Mouse (Mus musculus): ENCODE measurements around the gene Tle6. TPM values are rescaled to one million over a fixed set of nuclear protein-coding genes. Genes with fewer than 3 reads are reported as not detected.
A peak's percentile ranks its signal among the peaks of the same experiment; 100 is the strongest.

The Tle6 gene
- total RNA-seq, 1 experiment = 22.0 TPM

GRCm38 (mm10) chr10:81575208-81575631 lies 25.7 kb downstream of the Tle6 start:
- H3K9ac ChIP-seq (ENCODE audit: insufficient read depth, low read depth, low read length, poor library complexity, severe bottlenecking) = peak overlapping the region; percentile 32; the same call in 1 of the 2 replicates
- no peaks in the 10 kb centered on the region for H3K36me3 ChIP-seq (ENCODE audit: control insufficient read depth, insufficient read depth, low read length, poor library complexity, severe bottlenecking)
- DNase-seq (ENCODE audit: low read depth, low spot score) = no peak
- in situ Hi-C loops (cut with MboI; ENCODE audit: low sequenced_read_pairs in 2 of 2, unreplicated experiment in 2 of 2) = no loop called here
- TF ChIP-seq HCFC1 (IDR thresholded peaks at IDR 0.05; ENCODE audit: borderline replicate concordance, insufficient read depth, low read length) (no peak), MAFK (IDR thresholded peaks at IDR 0.05; ENCODE audit: insufficient read depth, low read depth, low read length) (no peak), ZC3H11A (IDR thresholded peaks at IDR 0.05; ENCODE audit: borderline replicate concordance, low read depth, low read length) (no peak), ZNF384 (IDR thresholded peaks at IDR 0.05; ENCODE audit: low read depth, low read length) (no peak)
- no peaks in the 10 kb centered on the region for H3K9me3 ChIP-seq (ENCODE audit: control insufficient read depth, insufficient read depth, low read depth, low read length)
- peaks cover 2 to 19% of the 10 kb centered on the region in 2 experiments; a peak in 2 of 4 replicates for H3K4me1 ChIP-seq (ENCODE audit: control insufficient read depth in 2 of 2, insufficient read depth in 2 of 2, low read length in 2 of 2, poor library complexity in 1 of 2)
- H3K4me3 ChIP-seq (ENCODE audit: insufficient read depth in 1 of 2, low read depth in 1 of 2, low read length in 2 of 2, poor library complexity in 1 of 2, severe bottlenecking in 1 of 2) = peak overlapping the region; percentile 52 to 55; a peak in 3 of 4 replicates
- no peak overlapping the region for H3K27ac ChIP-seq (ENCODE audit: insufficient read depth, low read depth, low read length, poor library complexity, severe bottlenecking)

- Histone ChIP-seq H3K4me1 (ENCODE audit: control insufficient read depth in 2 of 2, insufficient read depth in 2 of 2, low read length in 2 of 2, poor library complexity in 1 of 2) (peaks cover 2 to 20% of the 10 kb centered on the region in 2 experiments; a peak in 2 of 4 replicates), H3K9me3 (ENCODE audit: control insufficient read depth, insufficient read depth, low read depth, low read length) (no peaks in the 10 kb centered on the region), H3K27ac (ENCODE audit: insufficient read depth, low read depth, low read length, poor library complexity, severe bottlenecking) (no peak within 1 kb of the TSS), H3K36me3 (ENCODE audit: control insufficient read depth, insufficient read depth, low read length, poor library complexity, severe bottlenecking) (no peaks in the 10 kb centered on the region), H3K4me3 (ENCODE audit: insufficient read depth in 1 of 2, low read depth in 1 of 2, low read length in 2 of 2, poor library complexity in 1 of 2, severe bottlenecking in 1 of 2) (peak within 1 kb of the TSS; percentile 52 to 55; a peak in 3 of 4 replicates), H3K9ac (ENCODE audit: insufficient read depth, low read depth, low read length, poor library complexity, severe bottlenecking) (peak within 1 kb of the TSS; percentile 32; the same call in 1 of the 2 replicates)
- DNase-seq (ENCODE audit: low read depth, low spot score) = peak; percentile 52
- TF ChIP-seq CHD2 (IDR thresholded peaks at IDR 0.05; ENCODE audit: low read depth, low read length) (no peak), HCFC1 (IDR thresholded peaks at IDR 0.05; ENCODE audit: borderline replicate concordance, insufficient read depth, low read length) (no peak), ZNF384 (IDR thresholded peaks at IDR 0.05; ENCODE audit: low read depth, low read length) (no peak), ZC3H11A (IDR thresholded peaks at IDR 0.05; ENCODE audit: borderline replicate concordance, low read depth, low read length) (no peak), MAFK (IDR thresholded peaks at IDR 0.05; ENCODE audit: insufficient read depth, low read depth, low read length) (no peak)
- in situ Hi-C loops (cut with MboI; ENCODE audit: low sequenced_read_pairs in 2 of 2, unreplicated experiment in 2 of 2) = no loop called here
Observed at GRCm38 (mm10) chr10:81574081-81575056, 26.5 kb downstream of the Tle6 start, which contains the start of gene Tle2. Gene Tle2 (plus strand): TSS chr10:81574561.

- in situ Hi-C loops (cut with MboI; ENCODE audit: low sequenced_read_pairs in 2 of 2, unreplicated experiment in 2 of 2) = no loop called here
- no peak for DNase-seq (ENCODE audit: low read depth, low spot score)
- no peak overlapping the region for H3K27ac ChIP-seq (ENCODE audit: insufficient read depth, low read depth, low read length, poor library complexity, severe bottlenecking)
Observed at GRCm38 (mm10) chr10:81572975-81573374, 27.9 kb downstream of the Tle6 start.

GRCm38 (mm10) chr10:81572133-81572671 lies 28.7 kb downstream of the Tle6 start:
- TF ChIP-seq MAFK (IDR thresholded peaks at IDR 0.05; ENCODE audit: insufficient read depth, low read depth, low read length) (no peak), ZC3H11A (IDR thresholded peaks at IDR 0.05; ENCODE audit: borderline replicate concordance, low read depth, low read length) (no peak), ZNF384 (IDR thresholded peaks at IDR 0.05; ENCODE audit: low read depth, low read length) (no peak), CHD2 (IDR thresholded peaks at IDR 0.05; ENCODE audit: low read depth, low read length) (no peak), HCFC1 (IDR thresholded peaks at IDR 0.05; ENCODE audit: borderline replicate concordance, insufficient read depth, low read length) (no peak)
- H3K27ac ChIP-seq (ENCODE audit: insufficient read depth, low read depth, low read length, poor library complexity, severe bottlenecking) = no peak overlapping the region
- H3K36me3 ChIP-seq (ENCODE audit: control insufficient read depth, insufficient read depth, low read length, poor library complexity, severe bottlenecking) = no peaks in the 10 kb centered on the region
- peak overlapping the region; percentile 55 to 80; a peak in 3 of 4 replicates for H3K4me3 ChIP-seq (ENCODE audit: insufficient read depth in 1 of 2, low read depth in 1 of 2, low read length in 2 of 2, poor library complexity in 1 of 2, severe bottlenecking in 1 of 2)
- in situ Hi-C loops (cut with MboI; ENCODE audit: low sequenced_read_pairs in 2 of 2, unreplicated experiment in 2 of 2) = no loop called here
- no peak for DNase-seq (ENCODE audit: low read depth, low spot score)
- no peak overlapping the region for H3K9ac ChIP-seq (ENCODE audit: insufficient read depth, low read depth, low read length, poor library complexity, severe bottlenecking)
- H3K4me1 ChIP-seq (ENCODE audit: control insufficient read depth in 2 of 2, insufficient read depth in 2 of 2, low read length in 2 of 2, poor library complexity in 1 of 2) = peaks cover 2 to 28% of the 10 kb centered on the region in 2 experiments; a peak in 2 of 4 replicates
- H3K9me3 ChIP-seq (ENCODE audit: control insufficient read depth, insufficient read depth, low read depth, low read length) = no peaks in the 10 kb centered on the region

More at GRCm38 (mm10) chr10:81572975-81573374, 27.9 kb downstream of the Tle6 start:
- Histone ChIP-seq H3K4me1 (ENCODE audit: control insufficient read depth in 2 of 2, insufficient read depth in 2 of 2, low read length in 2 of 2, poor library complexity in 1 of 2) (peaks cover 2 to 28% of the 10 kb centered on the region in 2 experiments; a peak in 2 of 4 replicates), H3K9me3 (ENCODE audit: control insufficient read depth, insufficient read depth, low read depth, low read length) (no peaks in the 10 kb centered on the region), H3K36me3 (ENCODE audit: control insufficient read depth, insufficient read depth, low read length, poor library complexity, severe bottlenecking) (no peaks in the 10 kb centered on the region), H3K4me3 (ENCODE audit: insufficient read depth in 1 of 2, low read depth in 1 of 2, low read length in 2 of 2, poor library complexity in 1 of 2, severe bottlenecking in 1 of 2) (no peak overlapping the region), H3K9ac (ENCODE audit: insufficient read depth, low read depth, low read length, poor library complexity, severe bottlenecking) (no peak overlapping the region)
- no peak for TF ChIP-seq MAFK (IDR thresholded peaks at IDR 0.05; ENCODE audit: insufficient read depth, low read depth, low read length)
- no peak for TF ChIP-seq ZNF384 (IDR thresholded peaks at IDR 0.05; ENCODE audit: low read depth, low read length)
- no peak for TF ChIP-seq ZC3H11A (IDR thresholded peaks at IDR 0.05; ENCODE audit: borderline replicate concordance, low read depth, low read length)
- no peak for TF ChIP-seq HCFC1 (IDR thresholded peaks at IDR 0.05; ENCODE audit: borderline replicate concordance, insufficient read depth, low read length)
- no peak for TF ChIP-seq CHD2 (IDR thresholded peaks at IDR 0.05; ENCODE audit: low read depth, low read length)
